Mouse (Mus musculus): Measurements from ENCODE around the gene Gm10197.

DNA sequence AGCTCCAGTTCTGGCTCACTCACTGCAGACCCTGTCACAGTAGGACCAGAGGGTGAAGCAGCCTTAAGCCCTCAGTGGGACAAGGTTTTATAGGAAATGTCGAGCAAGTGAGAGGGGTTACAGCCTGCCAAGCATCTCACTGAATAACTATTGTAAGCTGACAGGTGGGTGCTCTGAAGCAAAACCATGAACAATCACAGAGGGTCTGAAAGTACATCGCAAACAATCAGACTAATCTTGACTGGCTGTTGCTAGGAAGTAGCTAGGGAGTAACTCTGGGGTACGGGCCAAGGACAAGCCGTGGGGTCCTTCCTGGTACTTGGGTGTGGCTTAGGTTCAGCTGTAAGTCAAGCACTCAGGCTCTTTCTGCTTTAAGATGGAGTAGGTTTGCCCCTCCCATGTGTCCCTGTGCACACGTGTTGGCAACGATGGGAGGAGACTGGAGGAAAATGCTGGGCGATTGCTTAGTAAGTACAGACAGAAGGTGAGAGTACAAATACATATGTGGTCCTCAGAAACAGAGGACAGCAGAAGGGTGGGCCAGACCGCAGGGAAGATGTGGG is 21.3 kb upstream of the Gm10197 start:
- no peak for TF ChIP-seq CTCF (IDR thresholded peaks at IDR 0.05; ENCODE audit: low read depth, low read length)
- TF ChIP-seq POLR2A (IDR thresholded peaks at IDR 0.05; ENCODE audit: borderline replicate concordance, low read depth, low read length) = no peak

Data from bone marrow macrophage, adult 2 months (primary cell).